Mouse (Mus musculus) forebrain, embryonic 11.5 days (tissue): ENCODE data around the gene Abat. TPM values are rescaled to one million over a fixed set of nuclear protein-coding genes. Genes with fewer than 3 reads are reported as not detected.

Source experiments
- ATAC-seq: fragments of 200-750 bp; cut with Nextera tagmentation; replicated peaks from 2 replicates; pipeline ENCODE4 v1.8.0; 2017; ENCODE audit warnings: moderate TSS enrichment; ENCODE audit not compliant: low FRiP score
- DNase-seq: peaks from one replicate; pipeline ENCODE4 v3.0.0-alpha.2; 2017; ENCODE audit warnings: low spot score
- H3K27ac ChIP-seq: fragments of 300-500 bp; sonication (generic); 2 replicates; pipeline ENCODE4 v1.5.1; 2014; ENCODE audit warnings: low read depth, low read length
- H3K27me3 ChIP-seq: fragments of 300-500 bp; sonication (generic); 2 replicates; pipeline ENCODE4 v1.6.1; 2014; ENCODE audit warnings: mild to moderate bottlenecking, low read length, mixed read lengths; ENCODE audit not compliant: control insufficient read depth, insufficient read depth
- H3K36me3 ChIP-seq: fragments of 300-500 bp; sonication (generic); 2 replicates; pipeline ENCODE4 v1.6.1; 2014; ENCODE audit warnings: mild to moderate bottlenecking, low read length, moderate library complexity, mixed read lengths; ENCODE audit not compliant: control insufficient read depth, insufficient read depth
- H3K4me1 ChIP-seq: fragments of 300-500 bp; sonication (generic); replicated peaks from 2 replicates; pipeline ENCODE4 v1.6.1; 2014; ENCODE audit warnings: low read length, mixed read lengths; ENCODE audit not compliant: control insufficient read depth, insufficient read depth
- H3K4me2 ChIP-seq: fragments of 300-500 bp; sonication (generic); 2 replicates; pipeline ENCODE4 v1.6.1; 2014; ENCODE audit warnings: low read depth, mild to moderate bottlenecking, low read length, moderate library complexity, mixed read lengths; ENCODE audit not compliant: severe bottlenecking
- H3K4me3 ChIP-seq: fragments of 300-500 bp; sonication (generic); 2 replicates; pipeline ENCODE4 v1.5.1; 2014; ENCODE audit warnings: low read depth, low read length
- H3K9ac ChIP-seq: fragments of 300-500 bp; sonication (generic); 2 replicates; pipeline ENCODE4 v1.6.1; 2014; ENCODE audit warnings: low read length
- H3K9me3 ChIP-seq: fragments of 300-500 bp; sonication (generic); 2 replicates; pipeline ENCODE4 v1.6.1; 2016; ENCODE audit warnings: low read length, mixed read lengths; ENCODE audit not compliant: control insufficient read depth
- WGBS: fragments of 180-500 bp; shearing (Covaris S2); extraction: QIAGEN DNeasy Blood & Tissue Kit; methylation state at CpG from one replicate; pipeline ENCODE4 v1.1.7; 2014; 5-methylcytosine and 5-hydroxymethylcytosine counted together
- polyA plus RNA-seq: library from polyadenylated mRNA; unstranded; fragments of >200 nt; fragmentation: Nextera tagmentation; extraction: Ambion mirVana; gene quantifications from 2 replicates; pipeline ENCODE4 v1.2.1, GENCODE M21; 2014

Abat gene
- polyA plus RNA-seq, 1 experiment from 2014 or later, result 22.7 TPM

- Histone ChIP-seq H3K36me3 (no peaks in the 10 kb centered on the region), H3K4me1 (peaks cover 12% of the 10 kb centered on the region; the same call in 1 of the 2 replicates), H3K9ac (no peak overlapping the region), H3K27me3 (peaks cover 31% of the 10 kb centered on the region), H3K27ac (no peak overlapping the region), H3K4me2 (no peak overlapping the region), H3K4me3 (no peak overlapping the region), H3K9me3 (no peaks in the 10 kb centered on the region)
- WGBS, result 70% methylated on average over 3 of the region's 3 CpGs
- DNase-seq (no peak), ATAC-seq (no peak)
Observed at GRCm38 (mm10) chr16:8525293-8525692, 12.1 kb downstream of the Abat start.

DNA sequence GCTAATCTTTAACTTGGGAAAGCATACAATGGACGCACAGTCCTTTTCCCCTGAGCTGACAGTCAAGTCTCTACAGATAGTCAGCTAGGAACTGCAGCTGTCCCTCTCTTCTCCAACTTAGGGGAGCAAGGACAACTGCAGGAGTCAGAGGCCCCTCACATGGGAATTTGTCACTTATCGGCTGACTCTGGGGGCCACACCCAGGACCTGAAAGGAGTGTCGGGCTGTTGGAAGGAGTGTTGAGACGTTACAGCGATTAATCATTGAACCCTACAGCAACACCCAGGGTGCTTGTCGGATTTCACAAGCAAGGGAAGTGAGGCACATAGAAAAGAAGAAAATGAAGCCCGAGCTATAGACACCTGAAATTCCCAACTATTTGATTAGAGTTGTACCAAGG is 12.6 kb downstream of the Abat start:
- Histone ChIP-seq H3K4me3 (no peak overlapping the region), H3K4me1 (peaks cover 12% of the 10 kb centered on the region; the same call in 1 of the 2 replicates), H3K36me3 (no peaks in the 10 kb centered on the region), H3K9me3 (no peaks in the 10 kb centered on the region), H3K27ac (no peak overlapping the region), H3K4me2 (no peak overlapping the region), H3K27me3 (peaks cover 31% of the 10 kb centered on the region), H3K9ac (no peak overlapping the region)
- WGBS, result 87% methylated on average over 7 of the region's 7 CpGs
- no peak for ATAC-seq
- DNase-seq, result no peak

DNA sequence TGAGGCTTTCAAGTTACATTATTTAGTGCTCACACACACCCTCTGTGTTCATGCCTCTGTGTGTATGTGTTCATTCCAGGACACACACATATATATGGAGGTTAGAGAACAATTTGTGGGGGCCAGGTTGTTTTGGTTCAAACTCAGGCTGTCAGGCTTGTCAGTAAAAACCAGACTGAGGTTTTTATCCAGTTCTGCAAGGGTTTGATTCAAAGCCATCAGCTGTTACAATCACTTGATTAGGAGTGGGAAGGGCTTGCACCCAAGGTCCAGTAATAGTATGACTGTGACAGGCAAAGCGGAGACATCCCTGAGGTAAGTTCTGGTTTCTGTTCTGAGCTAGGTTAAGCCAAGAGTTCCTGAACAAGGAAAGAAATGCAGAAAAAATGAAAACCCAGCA is 16.2 kb downstream of the Abat start:
- Histone ChIP-seq H3K4me2 (no peak overlapping the region), H3K27me3 (peaks cover 16% of the 10 kb centered on the region), H3K9ac (no peak overlapping the region), H3K9me3 (no peaks in the 10 kb centered on the region), H3K36me3 (no peaks in the 10 kb centered on the region), H3K4me1 (no peaks in the 10 kb centered on the region), H3K4me3 (no peak overlapping the region), H3K27ac (no peak overlapping the region)
- DNase-seq (no peak), ATAC-seq (no peak)
- WGBS, result 85% methylated on average over 1 of the region's 1 CpGs

- Histone ChIP-seq H3K9ac (no peak overlapping the region), H3K4me3 (no peak overlapping the region), H3K27ac (no peak overlapping the region), H3K27me3 (peaks cover 11% of the 10 kb centered on the region), H3K4me2 (no peak overlapping the region), H3K4me1 (no peaks in the 10 kb centered on the region), H3K9me3 (no peaks in the 10 kb centered on the region), H3K36me3 (no peaks in the 10 kb centered on the region)
- WGBS, result 76% methylated on average over 14 of the region's 14 CpGs
- DNase-seq (no peak), ATAC-seq (no peak)
Observed at GRCm38 (mm10) chr16:8530018-8530417, 16.8 kb downstream of the Abat start.

DNA sequence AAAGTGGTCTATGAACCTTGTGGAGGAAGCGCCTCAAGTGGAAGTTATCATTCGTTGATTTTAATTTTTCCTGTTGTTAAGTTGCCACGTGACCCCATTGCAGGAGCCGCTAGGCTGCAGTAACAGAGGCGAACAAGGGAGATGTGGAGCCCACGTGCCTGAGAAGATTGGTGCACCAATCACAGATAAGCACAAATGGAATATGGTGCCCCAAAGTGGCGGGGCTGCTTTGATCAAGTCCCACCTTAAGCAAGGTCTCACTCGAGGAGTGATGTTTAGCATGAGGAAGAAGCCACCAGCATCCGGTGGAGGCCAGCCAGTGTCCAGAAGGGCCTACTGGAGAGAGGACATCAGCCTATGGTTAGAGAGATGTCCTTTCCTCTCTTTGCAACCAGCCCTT is 19.2 kb downstream of the Abat start:
- H3K9me3 ChIP-seq, result no peaks in the 10 kb centered on the region
- no peak for ATAC-seq

DNA sequence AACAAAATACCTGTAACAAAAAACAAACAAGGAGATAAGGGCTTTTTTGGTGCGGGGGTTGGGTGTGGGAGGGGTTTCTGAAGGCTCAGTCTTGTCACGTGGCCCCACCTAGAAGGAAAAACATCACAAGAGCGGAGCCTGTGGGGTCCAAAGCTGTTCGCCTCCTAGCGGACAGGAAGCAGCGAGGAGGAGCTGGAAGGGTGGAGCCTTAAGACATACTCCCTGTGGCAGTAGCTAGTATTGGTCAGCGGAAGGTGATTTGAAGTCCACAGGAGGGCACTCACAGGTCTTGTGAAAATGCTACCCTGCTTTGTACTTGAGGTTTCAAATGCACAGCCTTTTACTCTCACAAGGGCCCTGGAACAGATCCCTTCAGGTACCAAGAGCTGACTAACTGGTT is 19.7 kb downstream of the Abat start:
- Histone ChIP-seq H3K9me3 (no peaks in the 10 kb centered on the region), H3K36me3 (no peaks in the 10 kb centered on the region), H3K4me2 (no peak overlapping the region), H3K27ac (no peak overlapping the region), H3K27me3 (no peaks in the 10 kb centered on the region), H3K4me3 (no peak overlapping the region), H3K9ac (no peak overlapping the region), H3K4me1 (no peaks in the 10 kb centered on the region)
- no peak for DNase-seq
- WGBS, result 71% methylated on average over 7 of the region's 7 CpGs
- no peak for ATAC-seq

More for the DNA sequence above, 19.2 kb downstream of the Abat start:
- H3K27me3 ChIP-seq, result no peaks in the 10 kb centered on the region
- H3K36me3 ChIP-seq, result no peaks in the 10 kb centered on the region
- no peak overlapping the region for H3K4me3 ChIP-seq
- DNase-seq, result no peak
- H3K4me2 ChIP-seq, result no peak overlapping the region
- WGBS, result 92% methylated on average over 9 of the region's 9 CpGs
- no peak overlapping the region for H3K9ac ChIP-seq
- H3K27ac ChIP-seq, result no peak overlapping the region
- no peaks in the 10 kb centered on the region for H3K4me1 ChIP-seq

- DNase-seq, result no peak
Observed at GRCm38 (mm10) chr16:8533477-8533876, 20.2 kb downstream of the Abat start.

DNA sequence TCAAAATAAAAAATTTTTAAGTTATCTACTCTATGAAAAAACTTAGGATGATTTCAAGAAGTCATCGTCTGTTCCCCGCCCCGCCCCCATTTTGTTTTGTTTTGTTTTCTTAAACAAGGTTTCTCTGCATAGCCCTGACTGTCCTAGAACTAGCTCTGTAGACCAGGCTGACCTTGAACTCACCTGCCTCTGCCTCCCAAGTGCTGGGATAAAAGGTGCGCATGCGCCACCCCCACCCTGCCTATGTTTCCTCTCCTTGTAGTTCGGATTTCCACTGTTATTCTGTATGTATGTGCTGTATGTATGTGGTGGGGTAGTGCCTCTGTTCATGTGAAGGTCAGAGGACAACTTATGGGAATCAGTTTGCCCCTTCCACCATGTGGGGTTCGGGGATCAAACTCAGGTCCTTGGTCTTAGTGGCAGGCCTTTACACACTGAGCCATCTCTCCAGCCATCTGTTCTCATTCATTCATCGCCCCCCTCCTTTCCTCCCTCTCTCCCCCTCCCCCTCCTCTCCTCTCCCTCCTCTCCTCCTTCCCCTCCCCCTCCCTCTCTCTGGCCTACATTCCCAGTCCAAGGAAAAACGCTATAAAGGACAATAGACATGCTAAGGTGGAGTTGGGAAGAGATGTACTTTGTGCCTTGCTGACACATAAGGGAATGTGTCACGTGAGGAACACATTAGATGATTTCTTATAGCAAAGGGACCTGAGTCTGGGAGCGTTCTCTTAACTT is 21.4 kb downstream of the Abat start:
- Histone ChIP-seq H3K4me3 (no peak overlapping the region), H3K27ac (no peak overlapping the region), H3K4me2 (no peak overlapping the region), H3K36me3 (no peaks in the 10 kb centered on the region), H3K4me1 (0 out of 2 replicates have a peak, but pooled peaks cover 3% of the 10 kb centered on the region), H3K27me3 (no peaks in the 10 kb centered on the region), H3K9ac (no peak overlapping the region), H3K9me3 (no peaks in the 10 kb centered on the region)
- WGBS, result 89% methylated on average over 11 of the region's 11 CpGs
- no peak for ATAC-seq
- no peak for DNase-seq

More at GRCm38 (mm10) chr16:8533477-8533876, 20.2 kb downstream of the Abat start:
- H3K9me3 ChIP-seq, result no peaks in the 10 kb centered on the region
- H3K4me1 ChIP-seq, result no peaks in the 10 kb centered on the region
- no peaks in the 10 kb centered on the region for H3K36me3 ChIP-seq
- no peak overlapping the region for H3K27ac ChIP-seq
- no peaks in the 10 kb centered on the region for H3K27me3 ChIP-seq
- ATAC-seq, result no peak
- no peak overlapping the region for H3K9ac ChIP-seq
- WGBS, result 86% methylated on average over 6 of the region's 6 CpGs
- H3K4me2 ChIP-seq, result no peak overlapping the region
- no peak overlapping the region for H3K4me3 ChIP-seq

DNA sequence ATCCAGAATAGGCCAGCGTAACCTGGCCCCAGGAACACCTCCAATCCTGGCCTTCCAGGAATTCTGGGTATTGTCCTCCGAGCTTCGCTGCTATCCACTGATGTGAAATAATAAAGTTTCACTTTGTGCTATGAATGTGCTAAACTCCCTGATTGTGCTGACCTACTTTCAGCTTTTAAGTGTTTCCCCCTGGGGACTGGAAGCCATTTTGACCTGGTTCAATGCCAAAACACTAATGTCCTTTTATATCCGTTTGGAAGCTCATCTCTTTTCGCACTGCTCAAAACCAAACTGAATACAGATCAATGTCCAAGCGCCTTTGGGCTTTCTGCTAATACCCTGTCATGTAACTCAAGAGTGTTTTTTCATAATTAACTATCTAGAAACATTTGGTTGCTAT is 22.2 kb downstream of the Abat start:
- no peaks in the 10 kb centered on the region for H3K36me3 ChIP-seq
- DNase-seq, result no peak
- H3K9ac ChIP-seq, result no peak overlapping the region
- H3K27me3 ChIP-seq, result no peaks in the 10 kb centered on the region
- no peaks in the 10 kb centered on the region for H3K9me3 ChIP-seq
- H3K4me2 ChIP-seq, result no peak overlapping the region
- H3K4me1 ChIP-seq, result 0 out of 2 replicates have a peak, but pooled peaks cover 4% of the 10 kb centered on the region
- no peak overlapping the region for H3K4me3 ChIP-seq
- no peak for ATAC-seq
- WGBS, result 93% methylated on average over 6 of the region's 6 CpGs
- no peak overlapping the region for H3K27ac ChIP-seq
